Mouse (Mus musculus) fibroblast of lung, adult 2 months (primary cell): ENCODE measurements around the gene Dmgdh.

Source experiments
- DNase-seq: peaks from one replicate; pipeline ENCODE4 v3.0.0-alpha.2; 2011; ENCODE audit warnings: low read depth

Gene Dmgdh

GRCm38 (mm10) chr13:93772861-93773260 is 98.6 kb downstream of the Dmgdh start:
- DNase-seq = no peak

- no peak for DNase-seq
Observed at GRCm38 (mm10) chr13:93773704-93774315, 99.6 kb downstream of the Dmgdh start.

GRCm38 (mm10) chr13:93782823-93783222 is 108.6 kb downstream of the Dmgdh start:
- DNase-seq = no peak

- no peak for DNase-seq
Observed at GRCm38 (mm10) chr13:93785329-93785728, 111.1 kb downstream of the Dmgdh start.

GRCm38 (mm10) chr13:93786051-93786450 is 111.8 kb downstream of the Dmgdh start:
- no peak for DNase-seq

GRCm38 (mm10) chr13:93787647-93788046 is 113.4 kb downstream of the Dmgdh start:
- peak; percentile 17 for DNase-seq

GRCm38 (mm10) chr13:93792945-93793642 is 118.9 kb downstream of the Dmgdh start:
- peak; percentile 43 for DNase-seq

- no peak for DNase-seq
Observed at GRCm38 (mm10) chr13:93793643-93794182, 119.5 kb downstream of the Dmgdh start.

GRCm38 (mm10) chr13:93797011-93797600 is 122.9 kb downstream of the Dmgdh start:
- DNase-seq = no peak
